Comparison of ENCODE assay signal across 17 mouse cellular contexts in the genomic region with DNA sequence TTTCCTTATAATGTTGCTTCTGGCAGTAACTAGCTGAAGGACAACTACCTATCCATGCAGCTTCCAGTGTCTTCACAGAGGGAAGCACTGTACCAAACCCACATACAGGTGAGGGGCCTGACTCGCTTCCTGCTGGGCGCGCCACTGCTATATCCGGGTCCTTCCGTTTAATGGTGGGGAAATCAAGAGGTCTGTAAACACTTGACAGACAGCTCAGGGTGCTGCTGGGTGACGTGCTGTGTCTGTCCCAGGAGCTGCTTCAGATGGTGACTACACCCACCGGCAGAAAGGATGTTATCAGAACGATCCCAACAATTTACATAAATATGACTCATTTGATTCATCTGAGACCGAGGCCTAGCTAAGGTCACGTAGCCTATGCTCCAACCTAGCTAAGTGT.
"Had no signal": no experiment of that assay in that cellular context is flagged by ENCODE, and none has a peak within 500 bp of the region (broad histone marks: within the 10 kb centered on the region; RNA-seq: fewer than 3 reads in every experiment).

No protein-coding gene starts in this region.

- H3K4me1 ChIP-seq: liver, embryonic 15.5 days; lung, embryonic 15.5 days; midbrain, embryonic 13.5 days; midbrain, embryonic 15.5 days; neural tube, embryonic 12.5 days; stomach, embryonic 15.5 days had no signal

- H3K9ac ChIP-seq: liver, embryonic 15.5 days; liver, postnatal 0 days; lung, embryonic 15.5 days; midbrain, embryonic 13.5 days; midbrain, embryonic 15.5 days; neural tube, embryonic 12.5 days; stomach, embryonic 15.5 days had no signal

- H3K36me3 ChIP-seq: liver, embryonic 15.5 days; lung, embryonic 15.5 days; midbrain, embryonic 13.5 days; midbrain, embryonic 15.5 days; neural tube, embryonic 12.5 days; stomach, embryonic 15.5 days had no signal

- DNase-seq: liver, postnatal 0 days; lung, adult 2 months; lung, postnatal 14 days; lung, postnatal 36 days; right cerebral cortex, postnatal 14 days; thymus, adult 18-20 months; thymus, postnatal 14 days; thymus, postnatal 36 days had no signal

- H3K27ac ChIP-seq: liver, embryonic 15.5 days; lung, embryonic 15.5 days; macrophage; midbrain, embryonic 13.5 days; midbrain, embryonic 15.5 days; neural tube, embryonic 12.5 days; stomach, embryonic 15.5 days had no signal

- ATAC-seq: liver, postnatal 0 days; midbrain, embryonic 13.5 days; midbrain, embryonic 15.5 days had no signal

- H3K4me3 ChIP-seq: liver, embryonic 15.5 days; lung, embryonic 15.5 days; megakaryocyte, embryonic 14.5 days; midbrain, embryonic 13.5 days; midbrain, embryonic 15.5 days; neural tube, embryonic 12.5 days; stomach, embryonic 15.5 days had no signal

- H3K4me2 ChIP-seq: liver, embryonic 15.5 days; lung, embryonic 15.5 days; midbrain, embryonic 11.5 days; midbrain, embryonic 13.5 days; midbrain, embryonic 15.5 days; neural tube, embryonic 12.5 days; stomach, embryonic 15.5 days had no signal

- H3K9me3 ChIP-seq: liver, embryonic 15.5 days; lung, embryonic 15.5 days; megakaryocyte, embryonic 14.5 days; midbrain, embryonic 13.5 days; midbrain, embryonic 15.5 days; neural tube, embryonic 12.5 days; stomach, embryonic 15.5 days had no signal

- H3K27me3 ChIP-seq: liver, embryonic 15.5 days; lung, embryonic 15.5 days; midbrain, embryonic 13.5 days; midbrain, embryonic 15.5 days; neural tube, embryonic 12.5 days; stomach, embryonic 15.5 days had no signal
